Mouse (Mus musculus): ENCODE data around the gene Mast1.

Mast1 gene

DNA sequence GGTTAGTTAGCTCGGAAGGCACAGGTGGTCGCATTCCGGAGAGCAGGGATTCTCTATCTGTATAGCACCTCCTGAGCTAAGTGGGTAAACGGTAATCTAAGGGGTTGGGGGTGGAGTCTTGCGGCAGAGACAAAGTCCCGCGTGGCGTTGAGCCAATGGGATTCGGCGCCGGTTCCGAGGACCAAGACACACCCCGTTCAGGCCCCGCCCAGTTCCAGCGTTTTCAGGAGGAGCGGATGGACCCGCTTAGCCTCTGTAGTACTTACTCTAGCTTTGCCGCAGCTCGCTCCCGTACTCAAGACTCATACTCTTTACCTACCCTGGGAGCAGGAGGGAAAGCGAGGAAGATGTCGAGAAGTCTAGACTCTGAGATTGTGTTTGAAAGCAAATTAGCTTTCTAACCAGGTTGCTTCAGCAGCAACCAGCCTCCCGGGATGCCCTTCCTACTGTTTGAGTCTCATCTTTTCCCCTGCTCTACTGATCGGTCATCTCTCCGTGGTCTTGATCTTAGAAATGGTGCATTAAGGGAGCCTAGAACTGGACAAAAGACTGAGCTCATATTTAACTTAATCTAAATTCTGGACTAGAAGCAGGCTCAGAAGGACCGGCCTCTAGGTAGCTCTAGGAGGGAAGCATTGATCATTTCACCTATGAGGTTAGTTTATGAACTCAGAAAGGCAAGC lies 7.5 kb upstream of the Mast1 start:
- DNase-seq (ENCODE audit: low spot score in 2 of 2), result no peak

DNA sequence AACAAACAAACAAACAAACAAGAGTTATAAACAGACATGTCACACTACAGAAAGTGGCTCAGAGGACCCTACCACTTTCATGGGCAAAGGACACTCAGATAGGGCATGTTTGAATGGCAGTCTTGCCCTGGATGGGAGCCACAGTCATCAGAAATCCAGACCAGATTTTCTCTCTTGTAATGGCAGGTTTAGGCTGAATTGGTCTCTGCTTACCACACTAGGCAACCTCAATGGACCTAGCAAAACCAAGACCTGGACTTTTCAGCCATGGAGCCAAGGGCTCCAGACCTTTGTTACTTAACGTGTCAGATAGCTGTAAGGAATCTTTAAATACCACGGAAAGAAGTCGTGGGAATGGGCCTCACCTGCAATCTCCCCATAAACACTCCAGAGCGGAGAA lies 6.5 kb upstream of the Mast1 start:
- no peak for DNase-seq (ENCODE audit: low spot score in 2 of 2)

DNA sequence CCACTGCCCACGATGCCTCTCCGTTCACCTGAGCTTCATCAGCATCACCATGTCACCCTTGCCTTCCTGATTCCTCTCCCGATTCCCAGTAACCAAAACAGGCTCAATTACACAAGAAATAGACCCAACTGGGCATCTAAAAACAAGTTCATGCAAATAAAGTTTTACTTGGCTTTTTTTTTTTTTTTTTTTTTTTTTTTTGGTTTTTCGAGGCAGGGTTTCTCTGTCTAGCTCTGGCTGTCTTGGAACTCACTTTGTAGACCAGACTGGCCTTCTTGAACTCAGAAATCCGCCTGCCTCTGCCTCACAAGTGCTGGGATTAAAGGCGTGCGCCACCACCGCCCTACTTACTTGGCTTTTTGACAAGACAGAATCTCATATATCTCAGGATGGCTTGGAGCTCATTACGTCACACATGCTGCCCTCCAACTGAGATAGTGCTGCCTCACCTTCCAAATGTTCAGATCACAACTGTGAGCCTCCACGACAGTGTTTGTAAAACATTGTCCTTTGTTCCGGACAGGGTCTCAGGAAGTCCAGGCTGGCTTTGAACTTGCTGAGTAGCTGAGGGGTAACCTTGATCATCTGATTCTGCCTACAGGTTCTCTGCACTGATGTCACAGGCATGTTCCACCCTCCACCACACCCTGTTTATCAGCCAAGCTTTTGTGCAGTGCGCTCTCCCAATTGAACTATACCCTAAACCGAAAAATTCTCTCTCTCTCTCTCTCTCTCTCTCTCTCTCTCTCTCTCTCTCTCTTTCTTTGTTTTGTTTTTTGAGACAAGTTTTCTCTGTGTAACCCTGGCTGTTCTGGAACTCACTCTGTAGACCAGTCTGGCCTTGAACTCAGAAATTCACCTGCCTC lies 694 bp upstream of the Mast1 start:
- DNase-seq (ENCODE audit: low spot score in 2 of 2), result no peak

DNA sequence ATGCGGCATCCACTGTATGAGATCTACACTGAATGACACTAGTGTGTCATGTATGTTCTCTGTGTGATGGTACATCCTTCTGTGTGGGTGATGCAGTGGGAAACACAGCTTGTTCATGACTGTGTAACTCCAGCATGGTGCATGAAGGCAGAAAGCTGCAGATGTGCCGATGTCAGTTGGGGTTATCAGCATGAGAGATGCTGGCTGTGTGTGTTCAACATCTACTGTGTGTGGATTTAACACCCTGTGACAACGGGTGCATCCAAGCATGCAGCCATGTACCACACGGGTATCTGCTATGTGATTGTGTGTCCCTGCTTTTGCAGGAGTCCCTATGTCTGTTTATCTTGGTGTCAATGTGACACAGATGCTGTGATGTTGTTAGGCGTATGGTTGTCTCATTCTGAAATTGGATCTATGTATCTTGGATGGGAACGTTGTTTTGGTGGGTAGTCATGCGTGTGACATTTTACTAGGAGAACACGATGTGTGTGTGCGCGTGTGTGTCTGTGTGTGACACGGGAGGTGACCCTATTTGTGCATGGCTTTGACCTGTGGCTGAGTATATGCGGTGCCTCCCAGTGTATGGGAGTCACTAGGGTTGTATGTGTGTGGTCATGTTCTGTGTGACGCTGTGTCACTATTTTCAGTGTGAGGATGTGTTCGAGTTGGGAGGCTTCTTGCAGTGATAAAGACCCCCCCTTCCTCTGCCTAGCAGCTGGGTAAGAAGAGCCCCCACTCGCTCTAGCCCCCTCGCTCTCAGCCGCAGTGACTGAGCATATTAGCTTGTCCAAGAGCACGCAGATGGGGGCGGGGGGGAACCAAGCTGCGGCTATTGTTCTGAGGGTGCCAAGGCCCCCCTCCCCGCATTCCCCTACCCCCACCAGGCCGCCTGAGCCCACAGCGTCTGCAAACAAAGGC lies 858 bp downstream of the Mast1 start:
- no peak for DNase-seq (ENCODE audit: low spot score in 2 of 2)

DNA sequence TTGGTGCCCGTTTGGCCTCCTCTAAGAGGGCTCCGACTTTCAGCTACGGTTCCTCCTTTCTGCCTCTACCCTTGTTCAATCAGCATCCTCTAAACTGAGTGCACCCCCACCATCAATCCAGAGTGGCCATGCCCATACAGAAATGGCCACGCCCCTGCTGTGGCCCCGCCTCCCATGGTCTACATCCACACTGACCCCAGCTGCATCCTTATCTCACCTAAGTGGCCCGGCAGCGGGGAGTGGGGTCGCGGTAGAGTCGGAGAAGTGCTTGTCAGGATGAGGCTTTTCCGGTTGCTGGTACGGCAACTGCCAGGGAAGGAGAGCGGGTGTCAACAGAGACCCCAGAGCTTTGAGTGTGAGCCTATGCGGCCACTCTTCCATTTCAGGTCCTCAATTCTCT lies 1.7 kb downstream of the Mast1 start:
- no peak for DNase-seq (ENCODE audit: low spot score in 2 of 2)

DNA sequence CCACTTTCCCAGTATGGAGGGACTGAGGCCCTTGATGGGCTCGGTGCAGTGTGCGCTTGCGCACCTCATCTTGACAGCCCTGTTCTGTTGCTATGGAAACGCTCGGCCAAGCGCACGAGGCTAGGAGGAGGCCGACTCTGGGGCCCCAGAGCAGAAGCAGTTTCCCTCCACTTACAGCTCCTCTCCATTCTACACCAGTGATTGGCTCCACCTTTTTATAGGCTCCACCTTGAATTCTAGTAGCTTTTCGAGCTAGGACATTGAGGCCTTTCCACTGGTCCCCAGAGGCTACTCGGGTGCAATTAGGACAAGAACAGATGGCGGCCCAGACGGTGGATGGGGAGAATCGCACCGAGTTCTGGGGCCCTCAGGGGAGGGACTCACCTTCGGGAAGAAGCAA lies 2.3 kb downstream of the Mast1 start:
- DNase-seq (ENCODE audit: low spot score in 2 of 2), result no peak

DNA sequence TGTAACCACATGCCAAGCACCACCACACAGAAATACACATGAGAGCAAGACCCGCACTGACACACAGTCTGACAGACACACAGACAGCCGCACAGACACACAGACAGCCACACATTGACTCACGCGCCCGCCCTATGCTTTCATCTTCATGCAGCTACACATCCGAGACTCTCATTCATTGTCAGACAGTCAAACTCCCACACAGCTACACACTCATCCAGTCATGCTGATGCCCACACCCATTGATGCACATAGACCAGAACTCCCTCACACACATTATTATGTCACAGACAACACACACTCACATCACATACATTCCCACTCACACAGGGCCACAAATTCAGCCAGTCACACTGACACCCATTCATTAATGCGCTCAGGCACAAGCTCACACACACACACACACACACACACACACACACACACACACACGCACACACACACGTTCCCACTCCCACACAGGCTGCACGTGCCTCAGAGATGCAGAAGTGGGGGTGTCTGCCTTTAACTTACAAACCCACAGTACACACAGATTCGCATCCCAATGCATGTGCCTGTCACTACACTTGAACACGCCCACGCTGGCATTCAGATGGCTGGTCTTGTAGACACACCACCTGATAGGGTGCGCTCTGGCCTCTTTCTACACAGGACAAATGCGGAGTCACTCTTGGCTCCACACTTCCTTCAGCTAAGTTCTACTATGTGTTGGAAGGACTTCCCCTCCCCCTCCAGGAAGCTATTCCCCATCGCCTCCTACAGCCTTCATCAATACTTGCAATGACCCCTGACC lies 3.2 kb downstream of the Mast1 start:
- no peak for DNase-seq (ENCODE audit: low spot score in 2 of 2)

DNA sequence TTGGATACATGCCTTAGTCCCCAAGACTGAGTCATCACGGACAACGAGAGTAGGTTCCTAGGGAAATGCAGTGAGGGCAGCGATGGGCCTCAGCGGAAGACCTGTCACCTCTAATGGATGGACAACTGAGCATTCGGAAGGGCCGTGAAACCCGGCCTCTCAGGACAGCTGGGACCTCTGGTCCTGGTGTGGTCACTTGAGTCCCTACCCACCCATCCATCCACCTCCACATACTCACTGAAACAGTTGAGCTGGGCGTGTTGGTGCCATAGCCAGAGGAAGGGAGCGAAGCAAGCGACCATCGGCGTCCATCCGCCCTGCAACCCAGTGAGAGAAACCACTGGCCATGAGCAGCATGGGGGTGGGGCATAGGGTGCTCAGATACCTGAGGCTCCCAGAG lies 6.6 kb downstream of the Mast1 start:
- no peak for DNase-seq (ENCODE audit: low spot score in 2 of 2)

DNA sequence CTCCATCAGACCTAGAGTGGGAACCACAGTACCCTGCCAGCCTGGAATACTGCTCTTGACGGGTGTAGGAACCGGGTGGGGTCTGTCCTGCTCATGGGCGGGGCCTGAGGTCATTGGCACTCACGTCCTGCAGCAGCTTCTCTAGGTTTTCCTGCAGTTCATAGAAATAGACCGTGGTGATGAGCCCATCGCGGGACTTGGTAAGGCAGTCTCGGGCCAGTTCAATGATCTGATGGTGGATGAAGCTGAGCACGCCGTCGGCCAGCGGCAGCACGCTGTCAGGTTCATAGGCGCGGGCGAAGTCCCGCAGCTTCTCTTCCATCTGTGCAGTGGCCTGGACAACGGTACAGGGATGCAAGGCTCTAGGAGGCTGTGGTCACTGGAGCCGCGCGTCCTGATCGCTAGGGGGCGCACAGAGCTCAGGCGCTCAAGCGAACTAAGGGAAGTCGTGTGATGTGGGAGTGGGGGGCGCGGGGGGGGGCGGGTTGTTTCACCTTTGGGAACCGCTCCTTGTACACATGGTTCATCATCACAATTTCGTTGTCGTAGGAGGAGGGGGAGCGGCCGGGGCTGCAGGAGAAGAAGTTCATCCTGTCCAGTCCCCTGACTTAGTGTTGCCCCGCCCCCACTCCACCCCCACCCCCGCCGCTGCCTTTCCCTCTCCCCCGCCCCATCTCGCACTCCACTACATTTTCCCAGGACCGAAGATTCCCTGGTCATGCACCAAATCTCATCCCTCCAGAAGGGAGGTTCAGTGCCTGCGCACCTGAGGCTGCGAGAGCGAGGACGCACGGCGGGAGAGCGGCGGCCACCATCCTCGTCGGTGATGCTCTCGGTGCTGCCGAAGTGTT lies 8.5 kb downstream of the Mast1 start:
- peak; percentile 37 to 44 for DNase-seq (ENCODE audit: low spot score in 2 of 2)

DNA sequence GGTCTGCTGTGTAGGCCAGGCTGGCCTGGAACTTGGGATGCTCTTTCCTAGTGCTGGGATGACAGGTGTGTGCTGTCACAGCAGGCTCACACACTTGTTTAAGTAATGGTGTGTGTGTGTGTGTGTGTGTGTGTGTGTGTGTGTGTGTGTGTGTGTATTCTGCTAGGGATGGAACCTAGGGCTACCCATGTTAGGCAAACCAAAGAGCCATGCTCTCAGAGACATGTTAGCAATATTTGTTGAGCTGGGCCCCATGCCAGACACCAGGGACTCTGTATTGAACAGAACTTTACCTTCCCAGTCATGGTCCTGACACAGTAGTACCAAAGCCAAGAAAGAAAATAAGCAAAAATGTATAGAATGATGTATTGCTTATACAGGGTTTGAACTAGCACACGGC lies 9.6 kb downstream of the Mast1 start:
- no peak for DNase-seq (ENCODE audit: low spot score in 2 of 2)

DNA sequence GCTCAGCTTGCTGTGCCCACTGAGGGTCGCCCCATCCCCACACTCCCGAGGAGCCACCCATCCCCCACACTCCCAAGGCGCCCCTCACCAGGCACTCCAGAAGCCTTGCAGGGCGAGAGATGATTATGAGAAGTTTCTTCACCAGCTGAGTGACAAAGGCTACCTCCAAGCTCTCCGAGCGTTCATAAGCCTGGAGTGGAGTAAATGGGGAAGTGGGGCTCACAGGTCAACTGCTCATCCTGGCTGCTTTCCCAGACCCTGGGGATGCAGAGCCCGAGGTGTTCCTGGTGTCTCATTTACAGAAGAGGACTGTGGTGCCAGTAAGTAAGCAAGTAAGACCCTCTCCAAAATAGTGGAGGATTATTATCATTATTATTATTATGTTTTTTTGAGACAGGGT lies 11.6 kb downstream of the Mast1 start:
- no peak for DNase-seq (ENCODE audit: low spot score in 2 of 2)

DNA sequence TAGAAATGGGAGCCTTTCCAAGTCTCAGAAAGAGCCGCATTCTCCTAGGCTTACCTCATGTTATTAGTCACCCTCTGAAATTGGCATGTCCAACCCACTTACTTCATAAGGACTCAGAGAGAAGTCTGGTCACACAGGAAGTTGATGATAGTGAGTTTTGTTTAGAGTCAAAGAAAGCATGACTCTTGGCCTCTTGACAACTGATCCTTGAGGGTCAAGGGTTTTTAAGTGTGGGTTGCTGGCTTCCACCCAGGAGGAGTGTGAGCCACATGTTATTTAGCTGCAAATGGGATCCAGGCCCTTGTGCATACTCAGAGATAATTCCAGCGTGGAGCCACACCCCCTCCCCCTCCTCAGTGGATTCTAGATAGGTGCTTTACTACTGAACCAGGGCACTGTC lies 15.6 kb downstream of the Mast1 start:
- DNase-seq (ENCODE audit: low spot score in 2 of 2), result no peak

DNA sequence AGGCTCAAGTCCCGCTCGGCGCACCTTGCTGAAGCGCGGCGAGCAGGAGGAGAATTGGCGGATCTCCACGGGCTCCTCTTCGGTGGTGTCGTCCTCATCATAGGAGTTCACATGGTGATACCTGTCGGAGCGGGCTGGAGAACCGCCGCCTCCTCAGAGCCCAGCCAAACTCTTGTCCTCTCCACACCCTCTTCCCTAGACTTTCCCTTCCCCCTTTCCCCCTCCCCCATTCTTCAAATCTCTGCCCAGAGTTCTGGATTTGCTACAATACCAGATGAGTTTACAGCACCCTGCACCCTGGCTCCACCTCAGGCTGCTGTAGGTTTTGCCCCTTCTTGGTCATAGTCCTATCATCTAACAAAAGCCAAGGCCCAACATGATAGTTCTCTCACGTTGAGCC lies 18.5 kb downstream of the Mast1 start:
- DNase-seq (ENCODE audit: low spot score in 2 of 2), result no peak

DNA sequence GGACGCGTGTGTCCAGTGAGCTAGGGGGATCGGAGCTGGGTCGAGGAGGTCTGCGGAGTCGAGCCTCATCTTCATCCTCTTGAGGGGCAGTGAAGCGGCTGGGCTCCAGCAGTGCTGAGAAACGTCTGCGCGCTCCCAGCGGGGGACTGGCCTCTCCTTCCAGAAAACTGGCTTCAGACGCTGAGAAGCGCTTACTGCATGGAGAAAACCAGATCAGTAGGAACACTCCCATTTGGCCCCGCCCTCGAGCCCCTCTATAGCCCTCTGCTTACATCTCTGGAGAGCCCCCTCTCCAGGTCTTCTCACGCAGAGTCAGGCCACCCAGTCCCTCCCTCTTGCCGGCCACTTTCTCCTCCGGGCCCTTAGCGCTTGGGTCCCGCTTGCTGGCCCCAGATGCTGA lies 19.4 kb downstream of the Mast1 start:
- DNase-seq (ENCODE audit: low spot score in 2 of 2), result no peak

DNA sequence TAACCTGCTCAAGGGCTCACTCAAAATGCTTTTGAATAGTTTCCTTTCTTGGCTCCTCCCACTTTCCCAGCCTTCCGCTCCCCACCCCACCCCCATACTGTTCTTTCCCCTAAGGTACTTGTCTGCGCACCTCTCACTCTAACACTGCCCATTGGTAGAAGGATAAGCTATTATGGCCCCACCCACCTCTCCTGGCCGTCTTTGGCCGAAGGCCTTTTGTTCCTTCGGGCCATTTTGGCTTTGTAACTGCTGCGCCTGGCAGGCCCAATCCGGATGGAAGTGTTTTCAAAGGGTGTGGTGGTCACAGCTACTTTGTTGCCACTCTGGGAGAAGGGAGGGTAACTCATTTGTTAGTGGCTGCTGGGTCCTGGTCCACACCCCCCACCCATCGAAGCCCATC lies 21.9 kb downstream of the Mast1 start:
- no peak for DNase-seq (ENCODE audit: low spot score in 2 of 2)

DNA sequence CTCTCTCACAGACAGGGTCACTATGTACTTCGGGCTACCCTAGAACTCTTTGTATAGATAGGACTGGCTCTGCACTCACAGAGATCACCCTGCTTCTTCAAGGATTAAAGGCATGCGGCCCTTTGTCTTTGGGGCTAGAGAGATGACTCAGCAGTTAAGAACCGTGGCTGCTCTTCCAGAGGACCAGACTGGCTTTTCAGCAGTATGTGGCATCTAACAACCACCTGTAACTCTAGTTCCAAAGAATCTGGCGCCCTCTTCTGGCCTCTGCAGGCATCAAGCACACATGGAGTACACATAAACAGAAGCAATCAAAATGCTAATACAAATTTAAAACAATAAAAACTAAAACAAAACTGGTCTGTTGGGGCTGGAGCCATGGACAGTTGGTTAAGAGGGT lies 23.2 kb downstream of the Mast1 start:
- peak; percentile 42 to 62 for DNase-seq (ENCODE audit: low spot score in 2 of 2)

DNA sequence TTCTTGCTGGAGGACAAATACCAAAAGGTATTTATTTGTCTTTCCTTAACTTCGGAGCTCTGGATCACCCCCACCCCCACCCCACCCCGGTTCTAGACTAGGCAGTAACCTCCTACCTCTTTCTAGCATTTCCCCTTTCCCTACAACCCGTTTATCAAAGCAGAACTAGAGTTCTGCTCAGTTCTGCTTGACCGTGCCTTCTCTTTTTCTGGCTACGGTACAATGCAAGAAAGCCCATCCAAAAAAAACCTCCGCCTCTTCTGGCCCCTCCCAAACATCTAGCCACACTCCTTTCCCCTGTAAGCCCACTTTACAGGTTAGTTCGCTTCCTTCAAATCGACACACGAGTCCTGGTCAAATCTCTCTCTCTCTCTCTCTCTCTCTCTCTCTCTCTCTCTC lies 23.7 kb downstream of the Mast1 start:
- peak; percentile 60 to 66 for DNase-seq (ENCODE audit: low spot score in 2 of 2)

DNA sequence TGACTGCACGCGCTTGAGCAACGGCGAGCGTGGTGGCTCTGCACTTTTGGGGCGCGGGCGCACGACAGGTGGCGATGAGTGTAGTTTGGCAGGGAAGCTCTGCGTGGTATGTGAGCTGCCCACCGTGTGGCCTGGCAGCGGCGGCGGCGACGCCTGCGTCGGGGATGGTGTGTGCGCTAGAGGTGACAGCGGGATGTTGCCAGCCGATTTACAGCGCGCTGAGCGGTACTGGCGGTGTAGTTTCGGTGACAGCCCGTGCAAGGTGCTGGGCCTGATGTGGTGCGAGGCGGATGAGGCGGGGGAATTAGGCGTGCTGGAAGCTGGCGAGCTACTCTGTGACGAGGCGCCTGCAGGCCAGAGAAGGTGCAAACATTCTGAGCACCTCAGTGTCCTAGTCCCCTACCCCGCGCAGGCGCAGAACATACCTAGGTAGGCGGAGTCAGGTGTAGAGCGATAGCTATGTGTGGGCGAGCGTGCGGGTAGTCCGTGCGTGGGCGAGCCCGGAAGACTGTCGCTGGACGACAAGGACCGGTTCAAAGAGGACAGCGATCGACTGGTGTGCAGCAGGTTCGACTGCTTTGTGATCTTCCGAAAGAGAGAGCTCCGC lies 24.2 kb downstream of the Mast1 start:
- DNase-seq (ENCODE audit: low spot score in 2 of 2), result peak; percentile 92 to 93

DNA sequence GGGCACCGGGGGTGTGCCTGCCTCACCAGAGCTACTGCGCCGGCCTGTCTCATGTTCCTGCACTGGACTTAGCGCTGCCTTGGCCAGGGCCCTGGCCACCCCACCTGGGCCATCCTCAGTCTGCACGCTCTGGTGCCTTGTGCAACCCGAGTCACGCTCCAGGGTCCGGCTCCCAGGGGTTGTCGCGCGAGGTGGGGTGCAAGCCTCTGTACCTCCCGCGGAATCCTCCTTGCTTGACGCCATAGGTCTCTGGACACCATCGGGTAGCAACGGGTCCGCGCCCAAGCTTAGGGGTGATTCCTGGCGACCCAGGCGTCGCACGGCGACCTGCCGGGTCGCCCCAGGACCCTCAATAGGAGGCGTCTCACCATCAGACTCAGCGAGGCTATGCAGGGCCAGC lies 24.8 kb downstream of the Mast1 start:
- peak in 1 of 2 experiments; percentile 11 for DNase-seq (ENCODE audit: low spot score in 2 of 2)

DNA sequence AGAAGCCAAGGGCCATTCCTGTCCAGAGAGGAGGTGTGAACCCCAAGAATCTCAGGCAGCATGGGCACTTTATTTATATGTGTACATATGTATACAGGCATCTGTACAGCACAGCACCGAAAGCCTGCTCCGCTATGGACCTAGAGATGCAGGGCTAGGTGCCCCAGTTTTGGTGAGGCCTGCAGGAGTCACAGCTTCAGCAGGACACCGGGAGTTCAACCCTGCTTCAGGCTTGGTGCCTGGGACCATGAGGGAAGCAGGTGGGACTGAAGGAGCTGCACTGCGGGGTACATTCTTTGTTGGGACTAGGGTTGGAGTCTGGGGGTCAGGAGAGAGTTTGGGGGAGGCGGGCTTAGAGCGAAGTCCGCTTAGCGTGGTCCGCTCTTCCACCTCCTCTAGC lies 25.3 kb downstream of the Mast1 start:
- DNase-seq (ENCODE audit: low spot score in 2 of 2), result no peak

All from spleen, postnatal 36 days (tissue).